Comparison of ENCODE assay signal across 32 mouse cellular contexts in the genomic region with DNA sequence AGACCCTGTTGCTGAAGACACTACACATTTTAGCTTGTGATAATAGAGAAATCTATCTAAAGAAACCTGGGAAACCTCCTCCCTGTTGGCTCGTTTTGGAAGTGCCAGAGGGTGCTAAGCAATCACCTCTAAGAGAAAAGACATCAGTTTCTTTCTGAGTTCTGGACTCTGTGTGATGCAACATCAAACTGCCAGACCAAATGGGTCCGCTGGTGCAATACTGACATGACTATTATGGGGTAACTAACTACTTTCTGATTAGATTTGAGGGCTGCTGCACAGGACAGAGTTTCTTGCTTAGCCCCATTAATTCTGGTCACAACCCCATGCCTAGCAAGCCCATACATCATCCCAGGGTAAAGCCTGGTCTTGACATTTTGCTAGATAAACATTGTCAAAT.
"Had no signal": no experiment of that assay in that cellular context is flagged by ENCODE, and none has a peak within 500 bp of the region (broad histone marks: within the 10 kb centered on the region; RNA-seq: fewer than 3 reads in every experiment).

No protein-coding gene starts in this region.

- H3K9me3 ChIP-seq: limb, embryonic 10.5 days; limb, embryonic 12.5 days; limb, embryonic 13.5 days; limb, embryonic 15.5 days; liver, embryonic 12.5 days; liver, embryonic 13.5 days; liver, embryonic 15.5 days; lung, embryonic 15.5 days; megakaryocyte, embryonic 14.5 days; midbrain, embryonic 10.5 days; midbrain, embryonic 12.5 days; midbrain, embryonic 13.5 days; midbrain, embryonic 15.5 days had no signal

- ATAC-seq: liver, embryonic 12.5 days; liver, postnatal 0 days; lung, postnatal 0 days; midbrain, embryonic 13.5 days; midbrain, embryonic 15.5 days; midbrain, embryonic 16.5 days had no signal

- H3K4me2 ChIP-seq: limb, embryonic 12.5 days; limb, embryonic 13.5 days; limb, embryonic 15.5 days; liver, embryonic 11.5 days; liver, embryonic 12.5 days; liver, embryonic 13.5 days; liver, embryonic 15.5 days; lung, embryonic 14.5 days; lung, embryonic 15.5 days; midbrain, embryonic 11.5 days; midbrain, embryonic 12.5 days; midbrain, embryonic 13.5 days; midbrain, embryonic 15.5 days had no signal

- H3K27me3 ChIP-seq: limb, embryonic 12.5 days; limb, embryonic 13.5 days; limb, embryonic 15.5 days; liver, embryonic 12.5 days; liver, embryonic 13.5 days; liver, embryonic 15.5 days; lung, embryonic 15.5 days; megakaryocyte, embryonic 14.5 days; midbrain, embryonic 12.5 days; midbrain, embryonic 13.5 days; midbrain, embryonic 15.5 days had no signal

- DNase-seq: left cerebral cortex, postnatal 4 days; liver; liver, embryonic 13.5 days; liver, postnatal 0 days; lung, adult 18-20 months; lung, adult 2 months; lung, embryonic 14.5 days; lung, postnatal 10 days; lung, postnatal 14 days; lung, postnatal 36 days; lung, postnatal 4 days; midbrain, embryonic 14.5 days had no signal

- H3K27ac ChIP-seq: left cerebral cortex, adult 2 months; limb, embryonic 10.5 days; limb, embryonic 12.5 days; limb, embryonic 13.5 days; limb, embryonic 15.5 days; liver, embryonic 12.5 days; liver, embryonic 13.5 days; liver, embryonic 14.5 days; liver, embryonic 15.5 days; lung, embryonic 15.5 days; macrophage; midbrain, embryonic 10.5 days; midbrain, embryonic 12.5 days; midbrain, embryonic 13.5 days; midbrain, embryonic 15.5 days had no signal

- H3K9ac ChIP-seq: limb, embryonic 12.5 days; limb, embryonic 13.5 days; limb, embryonic 15.5 days; liver, embryonic 12.5 days; liver, embryonic 13.5 days; liver, embryonic 14.5 days; liver, embryonic 15.5 days; liver, postnatal 0 days; lung, embryonic 14.5 days; lung, embryonic 15.5 days; midbrain, embryonic 12.5 days; midbrain, embryonic 13.5 days; midbrain, embryonic 15.5 days had no signal

- H3K36me3 ChIP-seq: limb, embryonic 10.5 days; limb, embryonic 12.5 days; limb, embryonic 13.5 days; limb, embryonic 15.5 days; liver, embryonic 12.5 days; liver, embryonic 13.5 days; liver, embryonic 15.5 days; lung, embryonic 15.5 days; midbrain, embryonic 10.5 days; midbrain, embryonic 12.5 days; midbrain, embryonic 13.5 days; midbrain, embryonic 15.5 days had no signal

- H3K4me1 ChIP-seq: limb, embryonic 10.5 days; limb, embryonic 12.5 days; limb, embryonic 13.5 days; limb, embryonic 15.5 days; liver, embryonic 12.5 days; liver, embryonic 13.5 days; liver, embryonic 15.5 days; lung, embryonic 15.5 days; midbrain, embryonic 10.5 days; midbrain, embryonic 12.5 days; midbrain, embryonic 13.5 days; midbrain, embryonic 15.5 days had no signal

- H3K4me3 ChIP-seq: left cerebral cortex, adult 2 months; limb, embryonic 10.5 days; limb, embryonic 12.5 days; limb, embryonic 13.5 days; limb, embryonic 15.5 days; liver, embryonic 12.5 days; liver, embryonic 13.5 days; liver, embryonic 15.5 days; lung, embryonic 15.5 days; megakaryocyte, embryonic 14.5 days; midbrain, embryonic 10.5 days; midbrain, embryonic 12.5 days; midbrain, embryonic 13.5 days; midbrain, embryonic 15.5 days; myocyte had no signal
